Mouse (Mus musculus): ENCODE measurements around the gene Msmb.
"Not testable (repeated sequence)": the region's sequence is repeated elsewhere in the genome, so short reads cannot be mapped to it uniquely, and the experiment has no call there.

Msmb gene

GRCm38 (mm10) chr14:32141723-32142122 is at the start of gene Msmb:
Gene Msmb (plus strand): TSS chr14:32142023.
- no peak for DNase-seq (ENCODE audit: low spot score in 2 of 2)

- no peak for DNase-seq (ENCODE audit: low spot score in 2 of 2)
Measured at GRCm38 (mm10) chr14:32093018-32093417, 48.8 kb upstream of the Msmb start.

- DNase-seq (ENCODE audit: low spot score in 2 of 2), result no peak
Measured at GRCm38 (mm10) chr14:32093500-32094117, 48.2 kb upstream of the Msmb start.

- no peak for DNase-seq (ENCODE audit: low spot score in 2 of 2)
Measured at GRCm38 (mm10) chr14:32095646-32096045, 46.2 kb upstream of the Msmb start.

- DNase-seq (ENCODE audit: low spot score in 2 of 2), result no peak
Measured at GRCm38 (mm10) chr14:32096740-32097139, 45.1 kb upstream of the Msmb start.

- no peak for DNase-seq (ENCODE audit: low spot score in 2 of 2)
Measured at GRCm38 (mm10) chr14:32097691-32098090, 44.1 kb upstream of the Msmb start.

GRCm38 (mm10) chr14:32098951-32099350 is 42.9 kb upstream of the Msmb start:
- no peak for DNase-seq (ENCODE audit: low spot score in 2 of 2)

- DNase-seq (ENCODE audit: low spot score in 2 of 2), result no peak
Measured at GRCm38 (mm10) chr14:32103556-32103955, 38.3 kb upstream of the Msmb start.

- DNase-seq (ENCODE audit: low spot score in 2 of 2), result no peak
Measured at GRCm38 (mm10) chr14:32105663-32106062, 36.2 kb upstream of the Msmb start.

- no peak for DNase-seq (ENCODE audit: low spot score in 2 of 2)
Measured at GRCm38 (mm10) chr14:32106911-32107310, 34.9 kb upstream of the Msmb start.

- not testable (repeated sequence) for DNase-seq (ENCODE audit: low spot score in 2 of 2)
Measured at GRCm38 (mm10) chr14:32112124-32112523, 29.7 kb upstream of the Msmb start.

GRCm38 (mm10) chr14:32120940-32121919 is 20.6 kb upstream of the Msmb start:
- DNase-seq (ENCODE audit: low spot score in 2 of 2), result no peak

GRCm38 (mm10) chr14:32121920-32122315 is 19.9 kb upstream of the Msmb start:
- peak; percentile 15 to 45 for DNase-seq (ENCODE audit: low spot score in 2 of 2)

- DNase-seq (ENCODE audit: low spot score in 2 of 2), result no peak
Measured at GRCm38 (mm10) chr14:32124261-32124660, 17.6 kb upstream of the Msmb start.

GRCm38 (mm10) chr14:32125256-32125655 is 16.6 kb upstream of the Msmb start:
- not testable (repeated sequence) for DNase-seq (ENCODE audit: low spot score in 2 of 2)

- DNase-seq (ENCODE audit: low spot score in 2 of 2), result no peak
Measured at GRCm38 (mm10) chr14:32128409-32128808, 13.4 kb upstream of the Msmb start.

GRCm38 (mm10) chr14:32131836-32132235 is 10.0 kb upstream of the Msmb start:
- DNase-seq (ENCODE audit: low spot score in 2 of 2), result no peak

GRCm38 (mm10) chr14:32134293-32134692 is 7.5 kb upstream of the Msmb start:
- no peak for DNase-seq (ENCODE audit: low spot score in 2 of 2)

GRCm38 (mm10) chr14:32136467-32136866 is 5.4 kb upstream of the Msmb start:
- DNase-seq (ENCODE audit: low spot score in 2 of 2), result not testable (repeated sequence)

GRCm38 (mm10) chr14:32140359-32140965 is 1.4 kb upstream of the Msmb start:
- DNase-seq (ENCODE audit: low spot score in 2 of 2), result no peak

GRCm38 (mm10) chr14:32144734-32145133 is 2.9 kb downstream of the Msmb start:
- no peak for DNase-seq (ENCODE audit: low spot score in 2 of 2)

GRCm38 (mm10) chr14:32145401-32145800 is 3.6 kb downstream of the Msmb start:
- no peak for DNase-seq (ENCODE audit: low spot score in 2 of 2)

Data from spleen, postnatal 14 days (tissue).